Mouse (Mus musculus) embryo, embryonic 9.5 days (tissue): Measurements from ENCODE around the gene Plbd2.
A peak's percentile ranks its signal among the peaks of the same experiment; 100 is the strongest.

Source experiments
- DNase-seq: peaks from one replicate; pipeline ENCODE4 v3.0.0-alpha.2; 2017; ENCODE audit errors: extremely low spot score

The Plbd2 gene

DNA sequence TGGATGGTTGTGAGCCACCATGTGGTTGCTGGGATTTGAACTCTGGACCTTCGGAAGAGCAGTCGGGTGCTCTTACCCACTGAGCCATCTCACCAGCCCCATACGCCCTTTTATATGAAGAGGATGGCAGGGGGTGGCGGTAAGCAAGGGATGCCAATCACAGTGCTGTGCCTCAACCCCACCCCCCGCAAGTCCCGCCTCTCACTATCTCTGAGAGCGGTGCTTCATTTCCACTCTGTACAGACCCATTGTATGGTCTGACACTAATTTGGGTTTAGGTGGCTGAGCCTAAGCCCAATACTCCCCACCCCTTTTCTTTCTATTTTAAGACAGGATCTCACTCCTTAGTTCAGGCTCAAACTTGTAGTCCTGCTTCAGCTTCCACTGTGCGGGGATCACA, 27.6 kb downstream of the Plbd2 start:
- DNase-seq: no peak

GRCm38 (mm10) chr5:120473361-120473760, 30.1 kb downstream of the Plbd2 start:
- no peak for DNase-seq

DNA sequence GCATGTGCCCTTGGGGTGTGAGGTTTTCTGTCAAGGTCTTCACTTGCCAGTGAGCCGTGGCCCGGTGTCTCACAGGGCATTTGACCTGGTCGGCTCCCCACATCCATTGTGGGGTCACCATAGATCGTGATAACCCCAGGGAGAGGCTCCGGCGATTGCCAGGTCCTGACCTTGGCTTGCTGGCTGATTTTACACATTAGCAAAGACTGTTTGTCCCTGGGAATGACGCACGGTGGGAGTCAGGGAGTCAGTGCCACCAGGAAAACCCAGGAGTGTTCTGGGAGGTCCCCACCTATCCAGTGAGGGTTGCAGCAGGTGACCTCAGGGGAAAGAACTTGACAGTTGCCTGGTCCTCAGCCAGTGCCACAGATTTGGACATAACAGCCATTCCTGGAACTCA, 30.7 kb downstream of the Plbd2 start, which contains the start of gene Sdsl:
Sdsl (minus strand) TSS at position 41 of the 400 bp plus-strand sequence.
- no peak for DNase-seq

- DNase-seq: no peak
Measured at GRCm38 (mm10) chr5:120471538-120471937, 31.9 kb downstream of the Plbd2 start.

- DNase-seq: no peak
Measured at GRCm38 (mm10) chr5:120468830-120469229, 34.6 kb downstream of the Plbd2 start.

GRCm38 (mm10) chr5:120468336-120468735, 35.1 kb downstream of the Plbd2 start:
- no peak for DNase-seq

DNA sequence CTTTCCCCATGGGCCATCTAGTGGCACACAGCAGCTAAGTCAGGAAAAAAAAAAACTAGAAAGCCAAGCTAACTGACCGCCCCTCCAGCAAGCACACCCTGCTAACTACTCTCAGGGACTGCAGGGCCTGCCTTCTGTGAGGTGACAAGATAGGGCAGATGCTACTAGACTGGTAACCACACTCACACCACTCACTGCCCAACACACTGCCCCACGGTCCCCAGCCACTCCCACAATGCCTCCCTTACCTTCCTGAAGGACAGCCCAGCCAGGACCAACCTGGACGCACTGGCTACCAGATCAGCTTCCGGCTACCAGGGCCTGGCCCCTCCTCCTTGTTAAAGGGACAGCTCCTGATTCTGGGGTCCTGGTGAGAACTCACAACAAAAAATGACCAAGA, 36.4 kb downstream of the Plbd2 start:
- peak; percentile 31 for DNase-seq

DNA sequence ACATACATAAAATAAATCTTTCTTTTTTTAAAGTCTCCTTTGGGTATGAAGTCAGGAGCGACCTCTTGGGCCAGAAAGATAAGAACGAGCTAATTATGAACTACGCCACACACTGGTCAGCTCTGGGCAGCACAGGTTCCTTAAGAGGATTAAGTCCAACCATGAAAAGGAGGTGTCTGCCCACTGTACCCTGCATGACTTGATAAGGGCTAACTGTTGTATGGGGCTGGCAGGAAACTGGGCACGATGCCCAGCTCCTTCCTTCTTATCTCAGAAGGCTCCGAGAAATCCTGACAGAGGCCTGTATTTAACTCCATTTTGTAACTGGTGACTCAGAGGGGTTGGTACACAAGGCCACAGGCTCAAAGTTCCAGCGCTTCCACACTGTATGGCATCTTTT, 37.6 kb downstream of the Plbd2 start:
- no peak for DNase-seq

GRCm38 (mm10) chr5:120465062-120465461, 38.4 kb downstream of the Plbd2 start:
- no peak for DNase-seq

- no peak for DNase-seq
Measured at GRCm38 (mm10) chr5:120464321-120464720, 39.1 kb downstream of the Plbd2 start.

DNA sequence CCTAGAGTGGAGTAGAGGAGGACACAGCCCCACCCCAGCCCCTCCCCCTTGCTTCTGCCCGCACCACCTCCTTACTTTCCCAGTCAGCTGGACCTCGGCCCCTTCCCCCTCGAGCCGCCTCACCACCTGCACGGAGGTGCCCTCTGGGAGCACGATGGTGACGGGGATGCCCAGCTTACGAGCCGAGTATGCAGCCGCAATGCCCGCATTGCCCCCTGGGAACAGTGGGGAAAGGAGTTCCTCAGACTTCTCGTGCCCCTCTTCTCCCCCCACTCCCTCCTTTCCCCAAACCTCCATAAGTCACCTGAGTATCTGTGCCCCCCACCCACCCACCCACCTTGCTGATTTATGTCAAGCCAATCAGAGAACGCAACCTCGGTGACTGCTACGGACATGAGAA, 41.5 kb downstream of the Plbd2 start:
- DNase-seq: no peak

- DNase-seq: no peak
Measured at GRCm38 (mm10) chr5:120459133-120459532, 44.3 kb downstream of the Plbd2 start.

GRCm38 (mm10) chr5:120457628-120458027, 45.8 kb downstream of the Plbd2 start:
- DNase-seq: peak; percentile 84

DNA sequence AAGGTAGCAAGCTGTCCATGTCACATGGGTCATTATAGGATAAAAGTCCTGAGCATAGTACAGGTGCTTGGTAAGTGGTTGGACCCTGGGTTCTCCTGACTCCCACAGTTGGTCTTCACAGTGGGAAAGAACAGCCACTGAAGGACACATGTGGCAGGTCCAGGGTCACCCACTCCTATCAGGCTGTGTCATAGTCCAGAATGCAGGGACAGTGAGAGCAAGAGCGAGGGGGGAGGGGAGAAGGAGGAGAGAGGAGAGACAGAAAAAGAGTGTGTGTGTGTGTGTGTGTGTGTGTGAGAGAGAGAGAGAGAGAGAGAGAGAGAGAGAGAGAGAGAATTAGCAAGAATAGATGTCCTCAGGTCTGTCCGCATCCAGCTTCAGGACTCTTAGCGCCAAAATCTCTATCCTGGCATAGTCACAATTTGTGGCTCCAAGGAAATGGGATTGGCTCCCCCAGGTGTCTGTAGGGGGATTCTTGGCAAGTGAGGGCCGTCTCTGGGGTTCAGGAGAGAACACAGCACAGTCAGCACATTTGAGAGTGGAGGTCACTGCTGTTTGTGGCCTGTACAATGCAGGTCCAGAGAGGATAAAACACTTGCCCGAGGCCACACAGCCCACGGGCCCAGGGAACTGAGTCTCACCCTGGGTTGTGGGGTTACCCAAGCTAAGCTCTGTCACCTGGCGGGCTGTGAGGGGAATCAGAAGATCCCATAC, 46.4 kb downstream of the Plbd2 start:
- DNase-seq: no peak

GRCm38 (mm10) chr5:120456253-120456652, 47.2 kb downstream of the Plbd2 start:
- no peak for DNase-seq

- DNase-seq: no peak
Measured at GRCm38 (mm10) chr5:120454756-120455337, 48.6 kb downstream of the Plbd2 start.

DNA sequence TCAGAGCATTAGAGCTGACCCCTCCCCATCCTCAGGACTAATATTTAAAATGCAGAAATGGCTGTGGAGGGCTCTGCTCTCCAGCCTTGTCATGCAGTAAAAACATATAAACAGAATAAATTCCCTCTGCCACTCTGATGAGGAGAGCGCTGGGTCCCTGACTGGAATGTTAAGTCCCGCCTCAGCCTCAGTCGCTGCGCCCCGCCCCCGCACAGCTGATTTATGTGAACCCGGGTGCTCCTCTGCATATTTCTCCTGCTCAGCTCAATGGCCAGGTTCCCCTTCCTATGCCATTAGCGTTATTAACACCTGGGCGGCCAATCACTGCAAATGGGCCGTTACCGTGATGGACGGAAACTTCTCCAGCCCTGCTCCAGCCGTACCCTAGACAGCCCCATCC, 56.1 kb downstream of the Plbd2 start:
- DNase-seq: no peak

- peak; percentile 91 for DNase-seq
Measured at GRCm38 (mm10) chr5:120440733-120441132, 62.7 kb downstream of the Plbd2 start.

- DNase-seq: no peak
Measured at GRCm38 (mm10) chr5:120439887-120440670, 63.3 kb downstream of the Plbd2 start.

DNA sequence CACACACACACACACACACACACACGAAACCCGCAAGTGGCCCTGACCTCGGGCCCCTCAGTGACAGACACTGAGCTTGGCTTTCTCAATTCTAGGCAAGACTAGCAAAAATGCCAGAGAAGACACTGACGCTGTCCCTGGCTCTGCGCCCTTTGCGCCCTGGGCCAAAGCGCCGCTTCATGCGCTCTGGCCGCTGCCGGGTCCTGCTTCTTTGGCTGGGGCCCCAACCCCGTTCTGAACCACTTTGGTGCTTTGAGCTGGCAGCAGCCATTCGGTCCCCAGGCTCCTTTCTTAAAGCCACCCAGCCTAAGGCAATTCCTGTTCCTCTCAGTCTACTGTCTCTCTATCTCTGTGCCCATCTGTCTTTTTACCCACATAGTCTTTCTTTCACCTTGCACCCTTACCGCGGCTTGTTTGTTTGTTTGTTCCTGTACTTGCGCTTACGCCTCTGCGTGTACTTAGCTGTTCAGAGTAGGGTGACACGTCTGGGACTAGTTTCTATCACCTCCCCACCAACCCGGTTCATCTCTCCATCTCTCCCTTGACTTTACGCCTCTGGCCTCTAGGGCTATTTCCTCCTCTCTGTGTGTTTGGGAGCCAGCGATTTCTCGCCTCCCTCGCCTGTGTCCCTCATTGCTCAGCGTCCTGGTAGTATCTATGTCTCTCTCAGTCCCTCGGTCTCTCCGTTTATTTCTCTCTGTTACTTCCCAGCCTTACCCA, 64.3 kb downstream of the Plbd2 start:
- DNase-seq: peak; percentile 38

GRCm38 (mm10) chr5:120438469-120438868, 65.0 kb downstream of the Plbd2 start:
- no peak for DNase-seq

DNA sequence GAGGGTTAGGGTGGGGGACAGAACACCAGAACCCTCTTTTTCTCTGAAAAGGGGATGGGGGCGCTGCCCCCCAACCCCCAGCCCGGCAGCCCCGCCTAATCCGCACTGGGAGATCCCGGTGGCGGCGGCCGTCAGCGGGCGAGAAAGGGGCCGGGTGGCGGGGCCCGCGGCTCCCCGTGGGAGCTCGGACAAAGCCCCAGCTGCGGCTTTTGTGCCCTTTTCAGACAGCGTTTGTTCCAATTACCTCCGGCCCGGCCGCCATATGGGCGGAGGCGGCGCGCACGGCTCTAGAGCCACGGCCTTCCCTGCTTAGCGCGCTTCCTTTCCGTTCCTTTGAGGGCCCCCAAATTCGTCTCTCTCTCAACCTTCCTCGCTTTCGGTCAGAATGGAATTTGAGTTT, 65.4 kb downstream of the Plbd2 start:
- peak; percentile 59 for DNase-seq
